Mouse (Mus musculus): ENCODE results near the gene Nfic. TPM values are rescaled to one million over a fixed set of nuclear protein-coding genes. Genes with fewer than 3 reads are reported as not detected.

Nfic gene
- polyA plus RNA-seq, 1 experiment, result 6.1 TPM

- H3K4me3 ChIP-seq (ENCODE audit: low read depth, low read length), result peak overlapping the region; percentile 17
- no peak for TF ChIP-seq POLR2A (IDR thresholded peaks at IDR 0.05; ENCODE audit: insufficient read depth, low read length)
- TF ChIP-seq EP300 (IDR thresholded peaks at IDR 0.05; ENCODE audit: insufficient read depth, low read depth, low read length), result no peak
- no peak for TF ChIP-seq CTCF (IDR thresholded peaks at IDR 0.05; ENCODE audit: low read depth, low read length)
- H3K36me3 ChIP-seq (ENCODE audit: control insufficient read depth, insufficient read depth, low read length, poor library complexity, severe bottlenecking), result no peaks in the 10 kb centered on the region
- no peaks in the 10 kb centered on the region for H3K9me3 ChIP-seq (replicated peaks; ENCODE audit: control insufficient read depth, insufficient read depth, low read length, poor library complexity, severe bottlenecking)
- H3K4me1 ChIP-seq (ENCODE audit: control insufficient read depth, insufficient read depth, low read length), result peaks cover 8% of the 10 kb centered on the region
- no peaks in the 10 kb centered on the region for H3K27me3 ChIP-seq (ENCODE audit: control insufficient read depth, insufficient read depth, low read length, poor library complexity, severe bottlenecking)
- peak overlapping the region; percentile 52; the same call in 1 of the 2 replicates for H3K27ac ChIP-seq (ENCODE audit: insufficient read depth, low read length)
- no peak overlapping the region; the same call in 1 of the 2 replicates for H3K9ac ChIP-seq (ENCODE audit: low read depth, poor library complexity, severe bottlenecking)
These were observed 53.1 kb downstream of the Nfic start for GRCm38 (mm10) chr10:81402227-81402765.

- Histone ChIP-seq H3K4me3 (ENCODE audit: low read depth, low read length) (peak overlapping the region; percentile 17), H3K27ac (ENCODE audit: insufficient read depth, low read length) (peak overlapping the region; percentile 52), H3K27me3 (ENCODE audit: control insufficient read depth, insufficient read depth, low read length, poor library complexity, severe bottlenecking) (no peaks in the 10 kb centered on the region), H3K36me3 (ENCODE audit: control insufficient read depth, insufficient read depth, low read length, poor library complexity, severe bottlenecking) (no peaks in the 10 kb centered on the region), H3K9ac (ENCODE audit: low read depth, poor library complexity, severe bottlenecking) (peak overlapping the region; percentile 39; the same call in 1 of the 2 replicates), H3K9me3 (replicated peaks; ENCODE audit: control insufficient read depth, insufficient read depth, low read length, poor library complexity, severe bottlenecking) (no peaks in the 10 kb centered on the region), H3K4me1 (ENCODE audit: control insufficient read depth, insufficient read depth, low read length) (peaks cover 8% of the 10 kb centered on the region)
- TF ChIP-seq EP300 (IDR thresholded peaks at IDR 0.05; ENCODE audit: insufficient read depth, low read depth, low read length) (no peak), POLR2A (IDR thresholded peaks at IDR 0.05; ENCODE audit: insufficient read depth, low read length) (no peak), CTCF (IDR thresholded peaks at IDR 0.05; ENCODE audit: low read depth, low read length) (no peak)
These were observed 53.8 kb downstream of the Nfic start for GRCm38 (mm10) chr10:81401521-81402226.

GRCm38 (mm10) chr10:81401205-81401520 lies 54.3 kb downstream of the Nfic start:
- H3K9me3 ChIP-seq (replicated peaks; ENCODE audit: control insufficient read depth, insufficient read depth, low read length, poor library complexity, severe bottlenecking), result no peaks in the 10 kb centered on the region
- H3K4me3 ChIP-seq (ENCODE audit: low read depth, low read length), result peak overlapping the region; percentile 13
- peak overlapping the region; percentile 2 for H3K27ac ChIP-seq (ENCODE audit: insufficient read depth, low read length)
- no peak for TF ChIP-seq CTCF (IDR thresholded peaks at IDR 0.05; ENCODE audit: low read depth, low read length)
- no peak for TF ChIP-seq EP300 (IDR thresholded peaks at IDR 0.05; ENCODE audit: insufficient read depth, low read depth, low read length)
- TF ChIP-seq POLR2A (IDR thresholded peaks at IDR 0.05; ENCODE audit: insufficient read depth, low read length), result no peak
- no peaks in the 10 kb centered on the region for H3K36me3 ChIP-seq (ENCODE audit: control insufficient read depth, insufficient read depth, low read length, poor library complexity, severe bottlenecking)
- H3K9ac ChIP-seq (ENCODE audit: low read depth, poor library complexity, severe bottlenecking), result peak overlapping the region; percentile 39
- peaks cover 6% of the 10 kb centered on the region for H3K4me1 ChIP-seq (ENCODE audit: control insufficient read depth, insufficient read depth, low read length)
- no peaks in the 10 kb centered on the region for H3K27me3 ChIP-seq (ENCODE audit: control insufficient read depth, insufficient read depth, low read length, poor library complexity, severe bottlenecking)

GRCm38 (mm10) chr10:81400371-81401204 lies 54.8 kb downstream of the Nfic start:
- peak overlapping the region; percentile 35 for H3K4me3 ChIP-seq (ENCODE audit: low read depth, low read length)
- no peaks in the 10 kb centered on the region for H3K27me3 ChIP-seq (ENCODE audit: control insufficient read depth, insufficient read depth, low read length, poor library complexity, severe bottlenecking)
- H3K9ac ChIP-seq (ENCODE audit: low read depth, poor library complexity, severe bottlenecking), result peak overlapping the region; percentile 39
- TF ChIP-seq CTCF (IDR thresholded peaks at IDR 0.05; ENCODE audit: low read depth, low read length), result no peak
- no peak for TF ChIP-seq POLR2A (IDR thresholded peaks at IDR 0.05; ENCODE audit: insufficient read depth, low read length)
- no peak for TF ChIP-seq EP300 (IDR thresholded peaks at IDR 0.05; ENCODE audit: insufficient read depth, low read depth, low read length)
- no peaks in the 10 kb centered on the region for H3K36me3 ChIP-seq (ENCODE audit: control insufficient read depth, insufficient read depth, low read length, poor library complexity, severe bottlenecking)
- H3K9me3 ChIP-seq (replicated peaks; ENCODE audit: control insufficient read depth, insufficient read depth, low read length, poor library complexity, severe bottlenecking), result no peaks in the 10 kb centered on the region
- H3K4me1 ChIP-seq (ENCODE audit: control insufficient read depth, insufficient read depth, low read length), result peaks cover 6% of the 10 kb centered on the region
- peak overlapping the region; percentile 2 for H3K27ac ChIP-seq (ENCODE audit: insufficient read depth, low read length)

GRCm38 (mm10) chr10:81399798-81400308 lies 55.6 kb downstream of the Nfic start:
- peaks cover 6% of the 10 kb centered on the region for H3K4me1 ChIP-seq (ENCODE audit: control insufficient read depth, insufficient read depth, low read length)
- no peaks in the 10 kb centered on the region for H3K27me3 ChIP-seq (ENCODE audit: control insufficient read depth, insufficient read depth, low read length, poor library complexity, severe bottlenecking)
- TF ChIP-seq CTCF (IDR thresholded peaks at IDR 0.05; ENCODE audit: low read depth, low read length) (no peak), POLR2A (IDR thresholded peaks at IDR 0.05; ENCODE audit: insufficient read depth, low read length) (no peak), EP300 (IDR thresholded peaks at IDR 0.05; ENCODE audit: insufficient read depth, low read depth, low read length) (no peak)
- H3K9me3 ChIP-seq (replicated peaks; ENCODE audit: control insufficient read depth, insufficient read depth, low read length, poor library complexity, severe bottlenecking), result no peaks in the 10 kb centered on the region
- H3K4me3 ChIP-seq (ENCODE audit: low read depth, low read length), result peak overlapping the region; percentile 35
- H3K9ac ChIP-seq (ENCODE audit: low read depth, poor library complexity, severe bottlenecking), result peak overlapping the region; percentile 39
- no peaks in the 10 kb centered on the region for H3K36me3 ChIP-seq (ENCODE audit: control insufficient read depth, insufficient read depth, low read length, poor library complexity, severe bottlenecking)
- no peak overlapping the region for H3K27ac ChIP-seq (ENCODE audit: insufficient read depth, low read length)

All from ES-Bruce4 (cell line).